Mouse (Mus musculus) liver, embryonic 14.5 days (tissue): ENCODE measurements at regions not wholly inside any gene's neighbourhood (a gene's known extent, or its start where the extent isn't known, plus 50 kb on each side); places are given as distances from the start of the nearest gene placed in this dataset.

Experiments
- CTCF ChIP-seq: IDR thresholded peaks from 2 replicates; pipeline ENCODE4 v1.5.1; 2016; ENCODE audit warnings: antibody characterized with exemption, low read depth, control low read depth
- EP300 ChIP-seq: IDR thresholded peaks from 2 replicates; pipeline ENCODE4 v1.6.1; 2016; ENCODE audit warnings: antibody characterized with exemption, low read depth

GRCm38 (mm10) chr13:83394773-83395172 lies 109.1 kb upstream of the Mef2c start:
- TF ChIP-seq CTCF (no peak), EP300 (no peak)
